Mouse (Mus musculus): ENCODE results near the gene Ptov1. TPM values are rescaled to one million over a fixed set of nuclear protein-coding genes. Genes with fewer than 3 reads are reported as not detected.

Ptov1 gene
- total and polyA plus RNA-seq, 2 experiments, result 17.0 to 76.1 TPM

DNA sequence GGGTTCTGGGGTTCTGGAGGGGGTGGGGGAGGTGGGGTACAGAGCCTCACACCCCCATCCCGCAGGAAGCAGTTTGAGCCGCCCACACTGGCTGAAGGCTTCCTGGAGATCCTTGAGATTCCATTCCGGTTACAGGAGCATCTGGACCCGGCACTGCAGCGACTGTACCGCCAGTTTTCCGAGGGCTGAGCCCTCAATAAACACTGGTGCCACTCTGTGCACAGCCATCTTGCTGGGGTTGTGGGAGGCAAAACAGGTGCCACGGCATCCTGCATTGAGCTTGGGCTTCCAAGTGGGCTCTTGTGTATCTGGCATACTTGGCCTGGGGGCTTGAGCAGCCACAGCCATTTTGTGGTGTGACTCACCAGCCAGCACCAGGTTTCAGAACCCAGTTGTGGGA, 7.2 kb downstream of the Ptov1 start:
- TF ChIP-seq CTCF (IDR thresholded peaks at IDR 0.05; ENCODE audit: low read depth, low read length), result no peak
- TF ChIP-seq POLR2A (IDR thresholded peaks at IDR 0.05; ENCODE audit: extremely low read depth, insufficient read depth, low read length), result no peak
- peaks cover 7% of the 10 kb centered on the region; the same call in 1 of the 2 replicates for H3K4me1 ChIP-seq (ENCODE audit: control insufficient read depth, insufficient read depth, low read length)

DNA sequence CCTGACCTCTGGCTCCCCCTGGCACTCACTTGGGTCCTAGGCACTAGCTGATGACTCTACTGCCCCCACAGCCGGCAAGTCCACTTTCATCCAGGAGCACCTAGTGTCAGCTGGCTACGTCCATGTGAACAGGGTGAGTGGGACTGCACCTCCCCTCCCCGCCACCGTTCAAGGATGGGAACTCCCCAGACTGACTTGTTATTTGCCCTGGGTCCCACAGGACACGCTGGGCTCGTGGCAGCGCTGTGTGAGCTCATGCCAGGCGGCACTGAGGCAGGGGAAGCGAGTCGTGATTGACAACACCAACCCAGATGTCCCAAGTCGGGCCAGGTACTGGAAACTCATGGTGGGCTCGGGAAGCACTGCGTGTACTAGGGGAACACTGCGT, 8.2 kb downstream of the Ptov1 start:
- H3K9ac ChIP-seq (ENCODE audit: low read depth, low read length), result no peak overlapping the region
- H3K27me3 ChIP-seq (ENCODE audit: control insufficient read depth, insufficient read depth, low read length), result no peaks in the 10 kb centered on the region
- no peak for DNase-seq (ENCODE audit: extremely low read depth, low read depth, low spot score)
- 87% methylated on average over 14 of the region's 14 CpGs for WGBS
- H3K79me2 ChIP-seq (ENCODE audit: control insufficient read depth, insufficient read depth, low read length), result no peaks in the 10 kb centered on the region; the same call in 1 of the 2 replicates
- H3K27ac ChIP-seq (replicated peaks; ENCODE audit: insufficient read depth, low read depth, low read length), result no peak overlapping the region
- peaks cover 6% of the 10 kb centered on the region; the same call in 1 of the 2 replicates for H3K4me1 ChIP-seq (ENCODE audit: control insufficient read depth, insufficient read depth, low read length)
- H3K36me3 ChIP-seq (ENCODE audit: control insufficient read depth, insufficient read depth, low read length), result no peaks in the 10 kb centered on the region
- TF ChIP-seq CTCF (IDR thresholded peaks at IDR 0.05; ENCODE audit: low read depth, low read length), result no peak
- no peak for TF ChIP-seq POLR2A (IDR thresholded peaks at IDR 0.05; ENCODE audit: extremely low read depth, insufficient read depth, low read length)
- H3K4me3 ChIP-seq (ENCODE audit: insufficient read depth, low read depth, low read length), result no peak overlapping the region

More for the DNA sequence above, 7.2 kb downstream of the Ptov1 start:
- H3K36me3 ChIP-seq (ENCODE audit: control insufficient read depth, insufficient read depth, low read length), result no peaks in the 10 kb centered on the region
- no peak overlapping the region for H3K4me3 ChIP-seq (ENCODE audit: insufficient read depth, low read depth, low read length)
- H3K27me3 ChIP-seq (ENCODE audit: control insufficient read depth, insufficient read depth, low read length), result no peaks in the 10 kb centered on the region
- no peak overlapping the region for H3K9ac ChIP-seq (ENCODE audit: low read depth, low read length)
- no peak overlapping the region for H3K27ac ChIP-seq (replicated peaks; ENCODE audit: insufficient read depth, low read depth, low read length)
- 91% methylated on average over 8 of the region's 8 CpGs for WGBS
- peaks cover 1% of the 10 kb centered on the region; the same call in 1 of the 2 replicates for H3K79me2 ChIP-seq (ENCODE audit: control insufficient read depth, insufficient read depth, low read length)
- no peak for DNase-seq (ENCODE audit: extremely low read depth, low read depth, low spot score)

DNA sequence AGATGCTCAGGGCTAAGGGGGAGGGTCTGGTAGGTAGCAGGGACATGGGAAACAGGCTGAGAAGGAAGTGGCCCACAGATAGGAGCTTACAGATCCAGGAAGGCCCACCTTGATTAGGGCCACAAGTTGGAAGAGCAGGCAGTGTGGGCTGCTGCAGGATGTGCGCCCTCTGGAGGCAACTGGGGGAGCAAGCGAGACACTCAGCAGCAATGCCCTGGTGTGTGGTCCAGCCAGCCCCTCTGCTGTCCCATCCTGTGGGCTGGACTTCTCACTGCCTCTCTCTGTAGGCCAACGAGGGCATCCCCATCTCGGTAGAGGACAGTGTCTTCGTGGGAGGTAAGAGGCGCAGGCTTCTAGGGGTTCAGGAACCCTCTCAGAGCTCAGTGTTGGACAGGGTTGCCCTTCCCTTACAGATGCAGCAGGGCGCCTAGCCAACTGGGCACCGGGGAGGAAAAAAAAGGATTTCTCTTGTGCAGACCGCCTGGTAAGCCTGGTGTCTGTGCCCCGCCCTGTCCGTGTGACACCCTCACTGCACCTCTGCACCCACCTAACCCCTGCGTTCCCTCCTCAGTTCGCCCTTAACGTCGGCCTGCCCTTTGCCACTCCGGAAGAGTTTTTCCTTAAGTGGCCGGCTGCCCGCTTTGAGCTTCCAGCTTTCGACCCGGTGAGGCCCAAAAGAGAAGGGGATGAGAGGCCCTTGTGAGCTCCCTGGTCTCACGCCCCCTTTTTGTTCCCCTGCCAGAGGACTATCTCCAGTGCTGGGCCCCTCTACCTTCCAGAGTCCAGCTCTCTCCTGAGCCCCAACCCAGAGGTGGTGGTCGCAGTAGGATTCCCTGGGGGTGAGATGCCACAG, 8.8 kb downstream of the Ptov1 start:
- TF ChIP-seq CTCF (IDR thresholded peaks at IDR 0.05; ENCODE audit: low read depth, low read length) (peak; percentile 96), POLR2A (IDR thresholded peaks at IDR 0.05; ENCODE audit: extremely low read depth, insufficient read depth, low read length) (no peak)
- H3K4me3 ChIP-seq (ENCODE audit: insufficient read depth, low read depth, low read length), result no peak overlapping the region
- no peaks in the 10 kb centered on the region for H3K27me3 ChIP-seq (ENCODE audit: control insufficient read depth, insufficient read depth, low read length)
- DNase-seq (ENCODE audit: extremely low read depth, low read depth, low spot score), result no peak
- WGBS, result 61% methylated on average over 22 of the region's 22 CpGs
- no peaks in the 10 kb centered on the region for H3K79me2 ChIP-seq (ENCODE audit: control insufficient read depth, insufficient read depth, low read length)
- no peak overlapping the region for H3K27ac ChIP-seq (replicated peaks; ENCODE audit: insufficient read depth, low read depth, low read length)
- no peaks in the 10 kb centered on the region for H3K36me3 ChIP-seq (ENCODE audit: control insufficient read depth, insufficient read depth, low read length)
- H3K9ac ChIP-seq (ENCODE audit: low read depth, low read length), result no peak overlapping the region
- H3K4me1 ChIP-seq (ENCODE audit: control insufficient read depth, insufficient read depth, low read length), result peaks cover 8% of the 10 kb centered on the region

DNA sequence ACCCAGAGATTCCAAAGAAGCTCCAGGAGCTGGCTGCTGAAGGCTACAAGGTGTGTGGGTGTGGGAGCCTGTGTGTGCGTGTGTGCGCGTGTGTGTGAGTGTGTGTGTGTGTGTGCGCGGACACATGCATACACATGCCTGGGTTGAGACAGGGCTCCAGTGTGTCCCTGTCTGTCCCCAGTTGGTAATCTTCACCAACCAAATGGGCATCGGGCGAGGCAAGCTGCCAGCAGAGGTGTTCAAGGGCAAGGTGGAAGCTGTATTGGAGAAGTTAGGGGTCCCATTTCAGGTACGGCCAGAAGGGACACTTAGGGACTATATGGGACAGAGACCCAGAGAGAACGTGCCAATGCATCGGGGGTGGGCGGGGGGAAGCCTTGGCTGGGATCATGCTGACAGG, 9.7 kb downstream of the Ptov1 start:
- TF ChIP-seq CTCF (IDR thresholded peaks at IDR 0.05; ENCODE audit: low read depth, low read length) (no peak), POLR2A (IDR thresholded peaks at IDR 0.05; ENCODE audit: extremely low read depth, insufficient read depth, low read length) (no peak)
- Histone ChIP-seq H3K27me3 (ENCODE audit: control insufficient read depth, insufficient read depth, low read length) (no peaks in the 10 kb centered on the region), H3K4me3 (ENCODE audit: insufficient read depth, low read depth, low read length) (no peak overlapping the region), H3K27ac (replicated peaks; ENCODE audit: insufficient read depth, low read depth, low read length) (no peak overlapping the region), H3K9ac (ENCODE audit: low read depth, low read length) (no peak overlapping the region), H3K4me1 (ENCODE audit: control insufficient read depth, insufficient read depth, low read length) (peaks cover 8% of the 10 kb centered on the region), H3K36me3 (ENCODE audit: control insufficient read depth, insufficient read depth, low read length) (no peaks in the 10 kb centered on the region), H3K79me2 (ENCODE audit: control insufficient read depth, insufficient read depth, low read length) (no peaks in the 10 kb centered on the region)
- no peak for DNase-seq (ENCODE audit: extremely low read depth, low read depth, low spot score)
- 92% methylated on average over 11 of the region's 11 CpGs for WGBS

DNA sequence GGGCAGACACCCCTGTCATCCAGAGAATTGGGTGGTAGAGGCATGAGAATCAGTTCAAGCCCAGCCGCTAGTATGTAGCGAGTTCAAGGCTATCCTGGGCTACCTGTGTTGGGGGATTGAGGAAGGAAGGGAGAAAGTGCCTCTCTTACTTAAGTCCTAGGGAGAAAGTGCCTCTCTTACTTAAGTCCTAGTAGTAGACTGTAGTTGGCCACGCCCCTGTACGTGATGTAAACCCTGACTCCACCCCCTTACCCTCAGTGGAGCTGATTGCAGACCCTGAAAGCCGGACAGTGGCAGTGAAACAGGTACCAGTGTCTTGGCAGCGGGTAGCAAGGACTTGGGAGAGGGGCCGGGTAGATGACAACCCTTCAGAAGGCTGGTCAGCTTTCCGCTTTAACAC, 11.7 kb downstream of the Ptov1 start:
- Histone ChIP-seq H3K27ac (replicated peaks; ENCODE audit: insufficient read depth, low read depth, low read length) (peak overlapping the region; percentile 14; the same call in 1 of the 2 replicates), H3K79me2 (ENCODE audit: control insufficient read depth, insufficient read depth, low read length) (no peaks in the 10 kb centered on the region), H3K9ac (ENCODE audit: low read depth, low read length) (peak overlapping the region; percentile 16; the same call in 1 of the 2 replicates), H3K36me3 (ENCODE audit: control insufficient read depth, insufficient read depth, low read length) (no peaks in the 10 kb centered on the region), H3K4me3 (ENCODE audit: insufficient read depth, low read depth, low read length) (no peak overlapping the region; the same call in 1 of the 2 replicates), H3K4me1 (ENCODE audit: control insufficient read depth, insufficient read depth, low read length) (peaks cover 14% of the 10 kb centered on the region), H3K27me3 (ENCODE audit: control insufficient read depth, insufficient read depth, low read length) (no peaks in the 10 kb centered on the region)
- peak; percentile 66 for DNase-seq (ENCODE audit: extremely low read depth, low read depth, low spot score)
- TF ChIP-seq POLR2A (IDR thresholded peaks at IDR 0.05; ENCODE audit: extremely low read depth, insufficient read depth, low read length), result no peak
- no peak for TF ChIP-seq CTCF (IDR thresholded peaks at IDR 0.05; ENCODE audit: low read depth, low read length)
- 19% methylated on average over 8 of the region's 8 CpGs for WGBS
